In the genomic region with DNA sequence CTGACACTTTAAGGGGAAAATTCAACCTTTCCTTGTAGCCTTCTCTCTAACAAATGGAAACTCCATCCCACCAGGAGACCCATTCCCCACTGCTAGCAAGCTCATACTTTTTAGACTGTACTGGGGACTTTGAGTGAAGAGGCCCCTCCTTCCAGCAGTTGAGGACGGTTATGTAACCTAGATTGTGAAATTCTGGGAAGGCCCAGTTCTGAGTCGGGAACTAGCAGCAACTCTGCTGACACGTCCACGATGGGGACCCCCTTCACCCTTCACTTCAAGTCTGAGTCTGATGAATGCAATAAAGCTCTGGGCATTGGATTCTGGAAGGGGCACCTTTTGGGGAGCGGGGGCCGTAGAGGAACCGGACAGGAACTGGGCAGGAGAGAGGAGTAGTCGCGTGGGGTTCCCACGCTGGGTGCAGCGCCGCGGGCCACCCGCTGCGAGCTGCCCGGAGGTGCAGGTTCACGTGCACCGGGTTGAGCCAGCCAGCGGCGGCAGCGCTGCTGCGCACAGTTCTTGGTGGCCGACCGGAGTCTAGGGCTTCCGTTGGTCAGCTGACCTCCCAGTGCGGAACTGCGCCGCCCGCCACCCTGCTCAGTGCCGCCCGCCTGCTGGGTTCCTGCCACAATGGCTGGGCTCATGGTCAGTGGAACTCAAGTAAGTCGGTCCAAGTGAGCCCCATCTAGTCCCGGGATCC, we compare ENCODE assay signal across 8 mouse cellular contexts. TPM values are rescaled to one million over a fixed set of nuclear protein-coding genes. Genes with fewer than 3 reads are reported as not detected.
A peak's percentile ranks its signal among the peaks of the same experiment; 100 is the strongest.
DNase-seq lines count a peak whose midpoint lies in the region; ATAC-seq and TF ChIP-seq lines count a peak whose summit lies in the region.

A gene (plus strand): TSS at position 461 of the 697 bp plus-strand sequence.

- H3K9ac ChIP-seq in limb, embryonic 13.5 days: peak within 1 kb of the TSS; percentile 62
- H3K9ac ChIP-seq in midbrain, embryonic 12.5 days (replicated peaks): peak within 1 kb of the TSS; percentile 55

- H3K4me2 ChIP-seq in limb, embryonic 13.5 days (replicated peaks): peak within 1 kb of the TSS; percentile 84
- H3K4me2 ChIP-seq in midbrain, embryonic 12.5 days (replicated peaks): peak within 1 kb of the TSS; percentile 76

- peaks cover 51% of the 10 kb centered on the region for H3K27me3 ChIP-seq in limb, embryonic 13.5 days
- peaks cover 53% of the 10 kb centered on the region for H3K27me3 ChIP-seq in midbrain, embryonic 12.5 days
- H3K27me3 ChIP-seq in small intestine, adult 2 months (ENCODE audit: control insufficient read depth, insufficient read depth, low read length): no peaks in the 10 kb centered on the region; the same call in 1 of the 2 replicates

- peak; percentile 74 to 75 for DNase-seq in adrenal gland, adult 18-20 months (ENCODE audit: low spot score in 2 of 2)
- peak; percentile 79 for DNase-seq in embryo, embryonic 11 days
- peak; percentile 99 for DNase-seq in heart, adult 11 months
- peak; percentile 84 for DNase-seq in kidney, adult 11 months
- no peak for DNase-seq in T-cell, adult 2 months (ENCODE audit: low spot score)

- ATAC-seq in limb, embryonic 13.5 days (ENCODE audit: low FRiP score, low read depth): 0 out of 2 replicates have a peak, but pooled peaks have one; percentile 8
- ATAC-seq in midbrain, embryonic 12.5 days (ENCODE audit: low FRiP score, low read depth): peak; percentile 78

- WGBS in limb, embryonic 13.5 days: 5% methylated on average over 33 of the region's 33 CpGs
- WGBS in midbrain, embryonic 12.5 days: 5% methylated on average over 33 of the region's 33 CpGs
- 2% methylated on average over 33 of the region's 33 CpGs for WGBS in small intestine, adult 2 months

- no peak for TF ChIP-seq CTCF in small intestine, adult 2 months (IDR thresholded peaks at IDR 0.05; ENCODE audit: extremely low read depth, insufficient read length, insufficient replicate concordance, low read depth, low read length)

- peak; percentile 16; the same call in 1 of the 2 replicates for TF ChIP-seq POLR2A in small intestine, adult 2 months (IDR thresholded peaks at IDR 0.05; ENCODE audit: low read depth, low read length)

- no peaks in the 10 kb centered on the region for H3K36me3 ChIP-seq in limb, embryonic 13.5 days
- no peaks in the 10 kb centered on the region for H3K36me3 ChIP-seq in midbrain, embryonic 12.5 days
- H3K36me3 ChIP-seq in small intestine, adult 2 months (ENCODE audit: control insufficient read depth, insufficient read depth, low read length): no peaks in the 10 kb centered on the region

- no peaks in the 10 kb centered on the region for H3K9me3 ChIP-seq in limb, embryonic 13.5 days
- no peaks in the 10 kb centered on the region for H3K9me3 ChIP-seq in midbrain, embryonic 12.5 days

- peaks cover 19% of the 10 kb centered on the region for H3K4me1 ChIP-seq in limb, embryonic 13.5 days
- H3K4me1 ChIP-seq in midbrain, embryonic 12.5 days: peaks cover 10% of the 10 kb centered on the region
- H3K4me1 ChIP-seq in small intestine, adult 2 months (ENCODE audit: control insufficient read depth, insufficient read depth, insufficient read length, low read length): peaks cover 6% of the 10 kb centered on the region

- H3K27ac ChIP-seq in limb, embryonic 13.5 days: no peak within 1 kb of the TSS
- no peak within 1 kb of the TSS for H3K27ac ChIP-seq in midbrain, embryonic 12.5 days (replicated peaks)
- peak within 1 kb of the TSS; percentile 82 for H3K27ac ChIP-seq in small intestine, adult 2 months (ENCODE audit: insufficient read depth, low read depth, low read length)

- peak within 1 kb of the TSS; percentile 42 for H3K4me3 ChIP-seq in limb, embryonic 13.5 days
- H3K4me3 ChIP-seq in midbrain, embryonic 12.5 days: peak within 1 kb of the TSS; percentile 38
- H3K4me3 ChIP-seq in small intestine, adult 2 months (ENCODE audit: low read depth, low read length): peak within 1 kb of the TSS; percentile 64

RNA-seq across cellular contexts. Expression of the gene that starts here (rescaled TPM):
- 1 to 10 TPM; 6.8 to 9.1 TPM for total RNA-seq in adrenal gland, adult 18-20 months (2021)
- polyA plus RNA-seq in limb, embryonic 13.5 days (2015; fragmentation: Nextera tagmentation; extraction: Ambion mirVana): 0.36 and 0.38 TPM in 2 replicates
- polyA plus RNA-seq in midbrain, embryonic 12.5 days (2016; fragmentation: Nextera tagmentation; extraction: Ambion mirVana): 0.52 TPM in 1 of 2 replicates, not detected in the other
- polyA plus RNA-seq in small intestine, adult 2 months (2012; rRNA removed): 0.34 TPM in 1 of 2 replicates, not detected in the other

Comparison
In these comparisons a context has a peak if more than half of its experiments do, and no peak if none do; other contexts are left out.
1. Peak in ATAC-seq, H3K4me3 ChIP-seq, H3K9ac ChIP-seq and H3K4me2 ChIP-seq in limb, embryonic 13.5 days; RNA of the gene not detected or under 1 TPM.
2. Peak in ATAC-seq, H3K4me3 ChIP-seq, H3K9ac ChIP-seq and H3K4me2 ChIP-seq in midbrain, embryonic 12.5 days; RNA of the gene not detected or under 1 TPM.